Mouse (Mus musculus): ENCODE results near the gene Prkab1. TPM values are rescaled to one million over a fixed set of nuclear protein-coding genes. Genes with fewer than 3 reads are reported as not detected.

The Prkab1 gene
- total and polyA plus RNA-seq, 2 experiments from 2014 or later: 47.2 to 55.6 TPM

- ATAC-seq (no peak), DNase-seq (no peak)
- Histone ChIP-seq H3K27ac (ENCODE audit: low read depth, low read length) (no peak overlapping the region), H3K9me3 (ENCODE audit: low read length) (no peaks in the 10 kb centered on the region), H3K4me1 (ENCODE audit: insufficient read depth) (peaks cover 7% of the 10 kb centered on the region; the same call in 1 of the 2 replicates), H3K27me3 (ENCODE audit: insufficient read depth, low read length) (no peaks in the 10 kb centered on the region), H3K36me3 (ENCODE audit: insufficient read depth) (peaks cover 57% of the 10 kb centered on the region), H3K4me2 (ENCODE audit: low read depth) (no peak overlapping the region), H3K4me3 (ENCODE audit: low read depth, low read length) (no peak overlapping the region), H3K9ac (no peak overlapping the region)
- no peak for TF ChIP-seq CTCF (IDR thresholded peaks at IDR 0.05; ENCODE audit: low read depth)
- 89% methylated on average over 14 of the region's 14 CpGs for WGBS
Observed at GRCm38 (mm10) chr5:116021552-116021951, 2.8 kb downstream of the Prkab1 start.

- Histone ChIP-seq H3K4me1 (ENCODE audit: insufficient read depth) (peaks cover 7% of the 10 kb centered on the region; the same call in 1 of the 2 replicates), H3K9me3 (ENCODE audit: low read length) (no peaks in the 10 kb centered on the region), H3K9ac (no peak overlapping the region), H3K36me3 (ENCODE audit: insufficient read depth) (peaks cover 79% of the 10 kb centered on the region), H3K4me3 (ENCODE audit: low read depth, low read length) (no peak overlapping the region), H3K4me2 (ENCODE audit: low read depth) (no peak overlapping the region), H3K27me3 (ENCODE audit: insufficient read depth, low read length) (no peaks in the 10 kb centered on the region), H3K27ac (ENCODE audit: low read depth, low read length) (no peak overlapping the region)
- no peak for TF ChIP-seq CTCF (IDR thresholded peaks at IDR 0.05; ENCODE audit: low read depth)
- WGBS: 90% methylated on average over 11 of the region's 11 CpGs
- DNase-seq (no peak), ATAC-seq (no peak)
Observed at GRCm38 (mm10) chr5:116019371-116019770, 4.9 kb downstream of the Prkab1 start.

GRCm38 (mm10) chr5:116018784-116019183 is 5.5 kb downstream of the Prkab1 start:
- Histone ChIP-seq H3K4me1 (ENCODE audit: insufficient read depth) (peaks cover 7% of the 10 kb centered on the region; the same call in 1 of the 2 replicates), H3K27me3 (ENCODE audit: insufficient read depth, low read length) (no peaks in the 10 kb centered on the region), H3K36me3 (ENCODE audit: insufficient read depth) (peaks cover 85% of the 10 kb centered on the region), H3K27ac (ENCODE audit: low read depth, low read length) (no peak overlapping the region), H3K9me3 (ENCODE audit: low read length) (no peaks in the 10 kb centered on the region), H3K9ac (no peak overlapping the region), H3K4me3 (ENCODE audit: low read depth, low read length) (no peak overlapping the region), H3K4me2 (ENCODE audit: low read depth) (no peak overlapping the region)
- no peak for TF ChIP-seq CTCF (IDR thresholded peaks at IDR 0.05; ENCODE audit: low read depth)
- DNase-seq (no peak), ATAC-seq (no peak)
- 86% methylated on average over 6 of the region's 6 CpGs for WGBS

- Histone ChIP-seq H3K4me1 (ENCODE audit: insufficient read depth) (peaks cover 2% of the 10 kb centered on the region; the same call in 1 of the 2 replicates), H3K4me3 (ENCODE audit: low read depth, low read length) (no peak overlapping the region), H3K9me3 (ENCODE audit: low read length) (no peaks in the 10 kb centered on the region), H3K9ac (no peak overlapping the region), H3K4me2 (ENCODE audit: low read depth) (no peak overlapping the region), H3K36me3 (ENCODE audit: insufficient read depth) (peaks cover 90% of the 10 kb centered on the region), H3K27ac (ENCODE audit: low read depth, low read length) (no peak overlapping the region), H3K27me3 (ENCODE audit: insufficient read depth, low read length) (no peaks in the 10 kb centered on the region)
- WGBS: 75% methylated on average over 9 of the region's 9 CpGs
- ATAC-seq: no peak
- no peak for DNase-seq
- TF ChIP-seq CTCF (IDR thresholded peaks at IDR 0.05; ENCODE audit: low read depth): no peak
Observed at GRCm38 (mm10) chr5:116018196-116018595, 6.1 kb downstream of the Prkab1 start.

- H3K36me3 ChIP-seq (ENCODE audit: insufficient read depth): peaks cover 97% of the 10 kb centered on the region
- ATAC-seq: no peak
- WGBS: 93% methylated on average over 8 of the region's 8 CpGs
- no peak overlapping the region for H3K4me2 ChIP-seq (ENCODE audit: low read depth)
- no peaks in the 10 kb centered on the region for H3K9me3 ChIP-seq (ENCODE audit: low read length)
- TF ChIP-seq CTCF (IDR thresholded peaks at IDR 0.05; ENCODE audit: low read depth): no peak
- H3K9ac ChIP-seq: no peak overlapping the region
- H3K27ac ChIP-seq (ENCODE audit: low read depth, low read length): no peak overlapping the region
- no peaks in the 10 kb centered on the region for H3K4me1 ChIP-seq (ENCODE audit: insufficient read depth)
- no peak for DNase-seq
- no peak overlapping the region for H3K4me3 ChIP-seq (ENCODE audit: low read depth, low read length)
- H3K27me3 ChIP-seq (ENCODE audit: insufficient read depth, low read length): no peaks in the 10 kb centered on the region
Observed at GRCm38 (mm10) chr5:116017391-116017790, 6.9 kb downstream of the Prkab1 start.

- no peak for ATAC-seq
- no peak for DNase-seq
- WGBS: 89% methylated on average over 5 of the region's 5 CpGs
- Histone ChIP-seq H3K27ac (ENCODE audit: low read depth, low read length) (no peak overlapping the region), H3K9ac (no peak overlapping the region), H3K36me3 (ENCODE audit: insufficient read depth) (peaks cover 88% of the 10 kb centered on the region), H3K27me3 (ENCODE audit: insufficient read depth, low read length) (no peaks in the 10 kb centered on the region), H3K4me2 (ENCODE audit: low read depth) (no peak overlapping the region), H3K4me3 (ENCODE audit: low read depth, low read length) (no peak overlapping the region), H3K9me3 (ENCODE audit: low read length) (no peaks in the 10 kb centered on the region), H3K4me1 (ENCODE audit: insufficient read depth) (no peaks in the 10 kb centered on the region)
- no peak for TF ChIP-seq CTCF (IDR thresholded peaks at IDR 0.05; ENCODE audit: low read depth)
Observed at GRCm38 (mm10) chr5:116016542-116016941, 7.8 kb downstream of the Prkab1 start.

GRCm38 (mm10) chr5:116014237-116014636 is 10.1 kb downstream of the Prkab1 start:
- no peaks in the 10 kb centered on the region for H3K9me3 ChIP-seq (ENCODE audit: low read length)
- WGBS: 93% methylated on average over 11 of the region's 11 CpGs

More at GRCm38 (mm10) chr5:116014237-116014636, 10.1 kb downstream of the Prkab1 start:
- Histone ChIP-seq H3K27ac (ENCODE audit: low read depth, low read length) (no peak overlapping the region), H3K36me3 (ENCODE audit: insufficient read depth) (peaks cover 67% of the 10 kb centered on the region), H3K4me3 (ENCODE audit: low read depth, low read length) (no peak overlapping the region), H3K9ac (no peak overlapping the region), H3K27me3 (ENCODE audit: insufficient read depth, low read length) (no peaks in the 10 kb centered on the region), H3K4me1 (ENCODE audit: insufficient read depth) (no peaks in the 10 kb centered on the region), H3K4me2 (ENCODE audit: low read depth) (no peak overlapping the region)
- ATAC-seq (no peak), DNase-seq (no peak)
- TF ChIP-seq CTCF (IDR thresholded peaks at IDR 0.05; ENCODE audit: low read depth): no peak
